Mouse (Mus musculus): Measurements from ENCODE around the gene Dgki. TPM values are rescaled to one million over a fixed set of nuclear protein-coding genes. Genes with fewer than 3 reads are reported as not detected.
A peak's percentile ranks its signal among the peaks of the same experiment; 100 is the strongest.

Dgki gene
- polyA plus RNA-seq, 1 experiment from 2014 or later: 0.88 TPM

GRCm38 (mm10) chr6:37329376-37329775, 29.4 kb upstream of the Dgki start:
- H3K9ac ChIP-seq (ENCODE audit: low read length): no peak overlapping the region
- H3K27ac ChIP-seq (replicated peaks in 1 of 2; ENCODE audit: control insufficient read depth in 1 of 2, insufficient read depth in 1 of 2, low read depth in 2 of 2, low read length in 2 of 2): peak overlapping the region in 1 of 2 experiments; percentile 88; a peak in 3 of 4 replicates
- H3K4me1 ChIP-seq (ENCODE audit: control insufficient read depth in 2 of 2, insufficient read depth in 2 of 2, low read length in 2 of 2): peaks cover 26 to 58% of the 10 kb centered on the region in 2 experiments
- H3K36me3 ChIP-seq (ENCODE audit: control insufficient read depth, insufficient read depth, low read length): peaks cover 41% of the 10 kb centered on the region
- no peak for ATAC-seq (ENCODE audit: insufficient number of reproducible peaks, insufficient read depth, low FRiP score, low read depth)
- H3K4me2 ChIP-seq (ENCODE audit: low read length): no peak overlapping the region
- WGBS: 50% methylated on average over 3 of the region's 3 CpGs
- H3K4me3 ChIP-seq (ENCODE audit: control insufficient read depth in 1 of 2, insufficient read depth in 1 of 2, low read depth in 1 of 2, low read length in 2 of 2): no peak overlapping the region
- H3K9me3 ChIP-seq (ENCODE audit: control insufficient read depth, low read length): no peaks in the 10 kb centered on the region
- H3K27me3 ChIP-seq (ENCODE audit: control insufficient read depth, insufficient read depth, low read length): no peaks in the 10 kb centered on the region

DNA sequence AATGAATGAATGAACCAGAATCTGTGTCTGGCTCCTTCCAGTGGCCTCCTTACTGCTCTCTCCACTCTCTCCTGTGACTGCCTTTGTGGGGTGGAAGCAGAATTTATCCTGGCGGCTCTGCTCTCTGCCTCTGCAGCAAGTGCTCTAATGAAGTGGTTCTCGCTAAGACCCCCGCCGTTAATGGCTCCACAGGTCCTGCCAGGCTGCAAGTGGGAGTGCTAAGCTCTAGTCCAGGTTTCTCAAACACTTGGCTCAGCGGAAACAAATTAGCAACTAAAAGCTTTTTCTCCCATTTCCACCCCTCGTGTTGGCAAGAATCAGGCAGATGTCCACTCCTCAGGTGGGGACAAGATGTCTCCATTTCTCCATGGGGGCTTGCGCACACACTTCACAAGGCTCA, 28.7 kb upstream of the Dgki start:
- WGBS: 50% methylated on average over 7 of the region's 7 CpGs
- peak overlapping the region; percentile 32 to 88; a peak in 2 of 4 replicates for H3K27ac ChIP-seq (replicated peaks in 1 of 2; ENCODE audit: control insufficient read depth in 1 of 2, insufficient read depth in 1 of 2, low read depth in 2 of 2, low read length in 2 of 2)
- H3K4me1 ChIP-seq (ENCODE audit: control insufficient read depth in 2 of 2, insufficient read depth in 2 of 2, low read length in 2 of 2): peaks cover 26 to 58% of the 10 kb centered on the region in 2 experiments
- H3K4me2 ChIP-seq (ENCODE audit: low read length): no peak overlapping the region
- ATAC-seq (ENCODE audit: insufficient number of reproducible peaks, insufficient read depth, low FRiP score, low read depth): no peak
- H3K9me3 ChIP-seq (ENCODE audit: control insufficient read depth, low read length): no peaks in the 10 kb centered on the region
- no peak overlapping the region for H3K4me3 ChIP-seq (ENCODE audit: control insufficient read depth in 1 of 2, insufficient read depth in 1 of 2, low read depth in 1 of 2, low read length in 2 of 2)
- H3K9ac ChIP-seq (ENCODE audit: low read length): no peak overlapping the region
- no peaks in the 10 kb centered on the region for H3K27me3 ChIP-seq (ENCODE audit: control insufficient read depth, insufficient read depth, low read length)
- H3K36me3 ChIP-seq (ENCODE audit: control insufficient read depth, insufficient read depth, low read length): peaks cover 34% of the 10 kb centered on the region

DNA sequence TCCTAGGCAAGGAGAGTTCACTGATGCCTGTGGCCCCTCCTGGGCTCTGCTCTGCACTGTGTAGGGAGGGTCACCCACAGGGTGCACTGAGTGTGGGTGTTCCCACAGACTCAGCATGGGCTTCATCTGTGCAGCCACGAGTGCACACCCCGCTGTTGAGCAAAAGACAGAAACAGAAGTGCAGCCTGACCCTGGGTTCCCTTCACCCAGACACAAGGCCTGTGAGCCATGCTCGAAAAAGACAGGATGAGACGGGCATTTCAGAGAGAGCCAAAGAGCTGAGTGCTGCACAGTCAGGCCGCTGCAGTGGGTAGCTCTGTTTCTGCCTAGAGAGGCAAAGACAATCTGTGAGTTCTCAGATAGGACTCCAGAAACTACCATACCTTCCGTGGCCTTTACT, 27.5 kb upstream of the Dgki start:
- 47% methylated on average over 6 of the region's 6 CpGs for WGBS
- Histone ChIP-seq H3K9ac (ENCODE audit: low read length) (0 out of 2 replicates have a peak overlapping the region, but pooled peaks have one; percentile 16), H3K9me3 (ENCODE audit: control insufficient read depth, low read length) (no peaks in the 10 kb centered on the region), H3K36me3 (ENCODE audit: control insufficient read depth, insufficient read depth, low read length) (peaks cover 22% of the 10 kb centered on the region), H3K27me3 (ENCODE audit: control insufficient read depth, insufficient read depth, low read length) (no peaks in the 10 kb centered on the region), H3K4me1 (ENCODE audit: control insufficient read depth in 2 of 2, insufficient read depth in 2 of 2, low read length in 2 of 2) (peaks cover 26 to 58% of the 10 kb centered on the region in 2 experiments), H3K27ac (replicated peaks in 1 of 2; ENCODE audit: control insufficient read depth in 1 of 2, insufficient read depth in 1 of 2, low read depth in 2 of 2, low read length in 2 of 2) (0 out of 4 replicates have a peak overlapping the region, but pooled peaks of 1 of the 2 experiments have one; percentile 12), H3K4me2 (ENCODE audit: low read length) (no peak overlapping the region), H3K4me3 (ENCODE audit: control insufficient read depth in 1 of 2, insufficient read depth in 1 of 2, low read depth in 1 of 2, low read length in 2 of 2) (no peak overlapping the region)
- no peak for ATAC-seq (ENCODE audit: insufficient number of reproducible peaks, insufficient read depth, low FRiP score, low read depth)

- Histone ChIP-seq H3K4me1 (ENCODE audit: control insufficient read depth in 2 of 2, insufficient read depth in 2 of 2, low read length in 2 of 2) (peaks cover 24 to 50% of the 10 kb centered on the region in 2 experiments), H3K9ac (ENCODE audit: low read length) (no peak overlapping the region; the same call in 1 of the 2 replicates)
- ATAC-seq (ENCODE audit: insufficient number of reproducible peaks, insufficient read depth, low FRiP score, low read depth): no peak
Observed at GRCm38 (mm10) chr6:37326603-37326955, 26.6 kb upstream of the Dgki start.

DNA sequence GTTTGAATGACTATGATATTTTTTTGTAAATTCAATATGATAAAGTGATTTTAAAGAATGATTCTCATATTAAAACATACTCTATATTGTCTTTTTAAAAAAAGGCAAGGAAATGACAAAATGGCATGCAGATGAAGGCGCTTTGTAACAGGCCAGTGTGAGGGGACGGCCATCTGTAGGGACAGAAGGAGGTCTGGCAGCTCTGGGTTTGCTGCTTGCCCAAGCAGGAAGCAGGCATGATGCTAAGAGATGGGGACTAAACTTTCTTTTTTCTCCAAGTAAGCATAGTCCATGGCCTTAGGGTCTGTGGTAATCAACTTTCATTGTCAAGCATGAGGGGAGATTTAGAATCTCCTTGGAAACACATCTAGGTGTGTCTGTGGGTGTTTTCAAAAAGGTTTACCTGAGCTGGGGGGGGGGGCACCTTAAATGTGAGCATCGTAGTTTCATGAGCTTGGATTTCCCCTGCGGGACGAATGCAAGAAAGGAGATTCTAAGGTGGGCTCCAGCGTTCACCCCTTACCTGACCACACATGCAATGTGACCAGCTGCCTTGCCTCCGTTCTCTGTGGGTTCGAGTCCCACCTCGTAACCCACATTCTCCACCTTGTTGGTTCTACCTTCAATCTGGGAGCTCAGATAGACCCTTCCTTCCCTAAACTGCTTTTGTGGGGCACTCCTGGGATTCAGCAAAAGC, 26.1 kb upstream of the Dgki start:
- Histone ChIP-seq H3K4me2 (ENCODE audit: low read length) (no peak overlapping the region), H3K4me3 (ENCODE audit: control insufficient read depth in 1 of 2, insufficient read depth in 1 of 2, low read depth in 1 of 2, low read length in 2 of 2) (no peak overlapping the region), H3K4me1 (ENCODE audit: control insufficient read depth in 2 of 2, insufficient read depth in 2 of 2, low read length in 2 of 2) (peaks cover 21 to 45% of the 10 kb centered on the region in 2 experiments), H3K9me3 (ENCODE audit: control insufficient read depth, low read length) (no peaks in the 10 kb centered on the region), H3K36me3 (ENCODE audit: control insufficient read depth, insufficient read depth, low read length) (peaks cover 8% of the 10 kb centered on the region), H3K27ac (replicated peaks in 1 of 2; ENCODE audit: control insufficient read depth in 1 of 2, insufficient read depth in 1 of 2, low read depth in 2 of 2, low read length in 2 of 2) (peak overlapping the region; percentile 42 to 53; a peak in 3 of 4 replicates), H3K9ac (ENCODE audit: low read length) (no peak overlapping the region; the same call in 1 of the 2 replicates), H3K27me3 (ENCODE audit: control insufficient read depth, insufficient read depth, low read length) (no peaks in the 10 kb centered on the region)
- no peak for ATAC-seq (ENCODE audit: insufficient number of reproducible peaks, insufficient read depth, low FRiP score, low read depth)
- WGBS: 95% methylated on average over 9 of the region's 9 CpGs

More at GRCm38 (mm10) chr6:37326603-37326955, 26.6 kb upstream of the Dgki start:
- Histone ChIP-seq H3K4me3 (ENCODE audit: control insufficient read depth in 1 of 2, insufficient read depth in 1 of 2, low read depth in 1 of 2, low read length in 2 of 2) (no peak overlapping the region), H3K27ac (replicated peaks in 1 of 2; ENCODE audit: control insufficient read depth in 1 of 2, insufficient read depth in 1 of 2, low read depth in 2 of 2, low read length in 2 of 2) (peak overlapping the region; percentile 42 to 53; a peak in 3 of 4 replicates), H3K36me3 (ENCODE audit: control insufficient read depth, insufficient read depth, low read length) (peaks cover 13% of the 10 kb centered on the region), H3K27me3 (ENCODE audit: control insufficient read depth, insufficient read depth, low read length) (no peaks in the 10 kb centered on the region), H3K4me2 (ENCODE audit: low read length) (no peak overlapping the region), H3K9me3 (ENCODE audit: control insufficient read depth, low read length) (no peaks in the 10 kb centered on the region)
- 26% methylated on average over 8 of the region's 8 CpGs for WGBS

DNA sequence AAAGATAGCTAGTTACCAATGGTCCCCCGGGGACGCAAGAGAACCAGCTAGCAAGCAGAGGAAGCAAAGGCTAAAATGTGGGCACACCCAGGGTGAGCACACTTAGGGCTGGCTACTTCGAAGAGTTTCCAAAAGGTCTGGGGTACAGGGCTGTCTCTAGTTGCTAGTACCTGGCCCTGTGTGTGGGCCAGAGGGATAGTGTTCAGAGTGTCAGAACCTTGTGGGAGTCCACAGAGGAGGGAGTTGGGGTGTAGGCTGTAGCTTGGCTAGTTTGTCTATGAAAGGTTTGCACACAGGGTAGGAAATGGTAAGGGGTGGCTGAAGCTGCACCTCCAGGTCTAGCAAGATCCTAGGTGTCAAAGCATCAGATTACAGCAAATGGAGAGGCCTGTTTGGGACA, 25.1 kb upstream of the Dgki start:
- H3K27me3 ChIP-seq (ENCODE audit: control insufficient read depth, insufficient read depth, low read length): no peaks in the 10 kb centered on the region
- 0 out of 4 replicates have a peak overlapping the region, but pooled peaks of 1 of the 2 experiments have one; percentile 14 for H3K27ac ChIP-seq (replicated peaks in 1 of 2; ENCODE audit: control insufficient read depth in 1 of 2, insufficient read depth in 1 of 2, low read depth in 2 of 2, low read length in 2 of 2)
- H3K36me3 ChIP-seq (ENCODE audit: control insufficient read depth, insufficient read depth, low read length): peaks cover 7% of the 10 kb centered on the region; the same call in 1 of the 2 replicates
- no peak overlapping the region for H3K4me2 ChIP-seq (ENCODE audit: low read length)
- ATAC-seq (ENCODE audit: insufficient number of reproducible peaks, insufficient read depth, low FRiP score, low read depth): no peak
- no peak overlapping the region for H3K9ac ChIP-seq (ENCODE audit: low read length)
- no peak overlapping the region for H3K4me3 ChIP-seq (ENCODE audit: control insufficient read depth in 1 of 2, insufficient read depth in 1 of 2, low read depth in 1 of 2, low read length in 2 of 2)
- WGBS: 74% methylated on average over 3 of the region's 3 CpGs
- no peaks in the 10 kb centered on the region for H3K9me3 ChIP-seq (ENCODE audit: control insufficient read depth, low read length)
- peaks cover 16 to 37% of the 10 kb centered on the region in 2 experiments for H3K4me1 ChIP-seq (ENCODE audit: control insufficient read depth in 2 of 2, insufficient read depth in 2 of 2, low read length in 2 of 2)

DNA sequence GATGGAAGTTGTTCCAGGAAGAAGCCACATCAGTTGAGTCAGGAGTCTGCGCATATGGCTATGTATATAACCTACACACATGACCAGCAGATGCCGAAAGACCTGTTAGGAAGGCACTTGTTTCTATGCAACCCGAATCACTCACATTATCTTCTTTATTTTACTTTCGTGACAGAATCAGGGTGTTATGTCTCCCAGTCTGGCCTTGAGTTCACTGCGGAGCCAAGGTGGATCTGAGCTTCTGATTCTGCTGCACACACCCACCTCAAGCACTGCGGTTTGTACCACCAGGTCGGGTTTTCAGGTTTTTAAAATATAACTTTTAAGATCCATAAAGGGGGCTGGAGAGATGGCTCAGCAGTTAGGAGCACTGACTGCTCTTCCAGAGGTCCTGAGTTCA, 22.7 kb upstream of the Dgki start:
- no peaks in the 10 kb centered on the region for H3K9me3 ChIP-seq (ENCODE audit: control insufficient read depth, low read length)
- 92% methylated on average over 7 of the region's 7 CpGs for WGBS
- no peak overlapping the region for H3K27ac ChIP-seq (replicated peaks in 1 of 2; ENCODE audit: control insufficient read depth in 1 of 2, insufficient read depth in 1 of 2, low read depth in 2 of 2, low read length in 2 of 2)
- no peak overlapping the region for H3K9ac ChIP-seq (ENCODE audit: low read length)
- ATAC-seq (ENCODE audit: insufficient number of reproducible peaks, insufficient read depth, low FRiP score, low read depth): no peak
- H3K36me3 ChIP-seq (ENCODE audit: control insufficient read depth, insufficient read depth, low read length): no peaks in the 10 kb centered on the region
- H3K4me3 ChIP-seq (ENCODE audit: control insufficient read depth in 1 of 2, insufficient read depth in 1 of 2, low read depth in 1 of 2, low read length in 2 of 2): no peak overlapping the region
- H3K27me3 ChIP-seq (ENCODE audit: control insufficient read depth, insufficient read depth, low read length): no peaks in the 10 kb centered on the region
- peaks cover 7 to 16% of the 10 kb centered on the region in 2 experiments for H3K4me1 ChIP-seq (ENCODE audit: control insufficient read depth in 2 of 2, insufficient read depth in 2 of 2, low read length in 2 of 2)
- no peak overlapping the region for H3K4me2 ChIP-seq (ENCODE audit: low read length)
